Mouse (Mus musculus) testis, adult 2 months (tissue): Measurements from ENCODE around the gene Dnajc4.
A peak's percentile ranks its signal among the peaks of the same experiment; 100 is the strongest.

Source experiments
- CTCF ChIP-seq: fragments of 200-500 bp; IDR thresholded peaks from 2 replicates; pipeline ENCODE4 v1.5.1; 2012; ENCODE audit warnings: low read depth, mild to moderate bottlenecking, inconsistent platforms, low read length, moderate library complexity; ENCODE audit not compliant: control insufficient read depth, insufficient read depth, insufficient replicate concordance
- POLR2A ChIP-seq: fragments of 200-500 bp; IDR thresholded peaks from 2 replicates; pipeline ENCODE4 v1.6.1; 2012; ENCODE audit warnings: low read depth, mild to moderate bottlenecking, inconsistent platforms, low read length, moderate library complexity; ENCODE audit not compliant: control insufficient read depth

- peak; percentile 50 for TF ChIP-seq POLR2A
- TF ChIP-seq CTCF: no peak
Measured at GRCm38 (mm10) chr19:6951381-6951968, 40.9 kb downstream of the Dnajc4 start.
